Mouse (Mus musculus) retina, embryonic 14.5 days (tissue): ENCODE measurements around the gene P3h1.

Experiments
- DNase-seq: peaks from one replicate; pipeline ENCODE4 v3.0.0-alpha.2; 2015; ENCODE audit warnings: low spot score

P3h1 gene

DNA sequence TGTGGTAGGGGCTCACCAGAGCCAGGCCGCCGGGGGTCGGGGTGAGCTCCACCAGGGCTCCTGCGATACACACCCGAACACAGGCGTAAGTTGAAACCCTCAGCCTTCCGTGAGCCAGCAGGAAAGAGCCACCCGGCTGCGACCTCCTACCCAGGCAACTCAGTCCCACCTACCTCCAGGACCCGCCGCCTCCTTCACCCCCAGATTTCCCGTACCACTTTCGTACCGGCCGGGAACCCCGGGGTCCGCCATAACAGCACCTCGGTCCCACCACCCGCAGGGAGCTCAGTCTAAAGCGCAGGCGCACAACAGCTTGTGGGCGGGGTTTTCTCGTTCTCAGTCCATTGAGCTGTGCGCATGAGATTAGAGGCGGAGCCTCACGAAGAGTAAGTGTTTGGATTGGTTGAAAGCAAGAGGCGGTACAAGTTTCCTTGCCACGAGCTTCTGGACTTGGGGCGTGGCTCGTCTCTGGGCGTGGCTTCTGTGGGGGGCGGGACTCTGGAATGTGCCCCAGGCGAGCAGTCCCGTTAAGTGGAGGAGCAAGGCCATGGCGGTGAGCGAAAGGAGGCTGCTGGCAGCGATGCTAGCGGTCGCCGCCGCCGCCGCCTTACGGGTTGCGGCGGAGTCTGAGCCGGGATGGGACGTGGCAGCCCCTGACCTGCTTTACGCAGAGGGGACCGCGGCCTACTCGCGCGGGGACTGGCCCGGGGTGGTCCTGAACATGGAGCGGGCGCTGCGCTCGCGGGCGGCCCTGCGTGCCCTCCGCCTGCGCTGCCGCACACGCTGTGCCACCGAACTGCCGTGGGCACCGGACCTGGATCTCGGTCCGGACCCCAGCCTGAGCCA lies at the start of gene P3h1, which contains the start of gene AU022252:
P3h1 (plus strand) TSS at position 506 of the 846 bp plus-strand sequence.
AU022252 (minus strand) TSS at position 303 of the 846 bp plus-strand sequence.
- peak; percentile 100 for DNase-seq

DNA sequence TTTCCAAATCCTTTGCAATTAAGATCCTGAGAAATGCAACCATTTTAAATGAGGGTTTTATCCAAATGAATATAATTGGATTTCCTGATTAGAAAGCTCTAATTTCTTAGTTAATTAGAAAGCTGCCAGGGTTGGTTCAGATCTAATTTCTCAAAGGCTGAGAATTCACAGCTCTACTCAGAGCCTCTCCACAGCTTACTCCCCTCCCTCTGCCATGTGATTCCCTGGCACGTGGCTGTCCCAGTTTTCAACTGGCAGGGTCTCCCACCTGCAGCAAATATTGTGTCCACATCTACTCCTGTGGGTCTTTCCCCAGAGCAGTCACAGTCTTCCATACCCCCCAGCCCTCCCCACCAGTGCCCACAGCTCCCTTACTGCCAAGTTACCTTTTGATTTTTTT lies 49.2 kb upstream of the P3h1 start:
- DNase-seq = no peak

DNA sequence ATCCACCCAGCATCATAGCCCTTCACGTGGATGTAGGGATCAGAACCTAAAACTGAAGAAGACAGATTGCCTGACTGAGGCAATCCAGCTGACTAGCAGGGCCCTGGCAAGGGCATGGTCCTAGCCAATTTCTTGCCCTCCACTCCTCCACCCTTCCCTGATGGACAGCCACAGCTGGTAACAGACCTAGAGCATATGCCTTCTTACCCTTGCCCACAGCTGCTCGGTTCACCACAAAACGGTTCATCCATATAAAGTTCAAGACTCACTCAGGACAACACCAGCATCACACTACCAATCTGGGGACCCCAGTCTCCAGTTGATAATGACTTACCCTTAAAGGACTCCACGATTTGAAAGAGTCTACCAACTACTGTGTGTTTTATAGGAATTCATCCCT lies 46.9 kb upstream of the P3h1 start:
- no peak for DNase-seq

DNA sequence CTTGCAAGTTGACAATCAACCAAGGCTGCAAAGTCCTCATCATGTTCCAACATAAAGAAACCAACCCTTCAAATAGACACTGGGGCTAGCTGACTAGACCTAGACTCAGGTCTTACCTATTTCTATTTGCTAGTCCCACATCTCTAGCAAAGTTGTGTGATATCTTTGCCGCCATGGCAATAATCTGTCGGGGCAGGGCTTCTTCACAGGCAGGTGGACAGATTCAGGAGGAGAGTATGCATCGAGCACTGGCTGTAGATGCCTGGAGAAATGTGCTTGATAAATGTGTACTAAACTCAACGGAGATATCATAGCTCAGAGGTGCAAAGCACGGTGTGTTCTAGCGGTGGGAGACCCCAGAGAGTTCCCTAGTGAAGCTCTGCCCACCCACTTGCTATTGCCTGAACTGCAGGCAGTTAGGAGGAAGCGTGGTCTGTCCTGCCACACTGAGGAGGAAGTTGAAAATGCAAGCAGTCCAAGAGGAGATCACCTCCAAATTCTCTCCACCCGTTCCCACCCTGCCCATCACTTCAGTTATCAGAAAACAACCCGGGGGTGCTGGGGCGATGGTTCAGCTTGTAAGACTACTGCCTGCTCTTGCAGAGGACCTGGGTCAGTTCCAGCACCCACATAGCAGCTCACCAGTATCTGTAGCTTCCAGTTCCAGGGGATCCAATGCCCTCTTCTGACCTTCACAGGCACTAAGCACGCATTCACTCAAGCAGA lies 44.5 kb upstream of the P3h1 start:
- peak; percentile 9 for DNase-seq

DNA sequence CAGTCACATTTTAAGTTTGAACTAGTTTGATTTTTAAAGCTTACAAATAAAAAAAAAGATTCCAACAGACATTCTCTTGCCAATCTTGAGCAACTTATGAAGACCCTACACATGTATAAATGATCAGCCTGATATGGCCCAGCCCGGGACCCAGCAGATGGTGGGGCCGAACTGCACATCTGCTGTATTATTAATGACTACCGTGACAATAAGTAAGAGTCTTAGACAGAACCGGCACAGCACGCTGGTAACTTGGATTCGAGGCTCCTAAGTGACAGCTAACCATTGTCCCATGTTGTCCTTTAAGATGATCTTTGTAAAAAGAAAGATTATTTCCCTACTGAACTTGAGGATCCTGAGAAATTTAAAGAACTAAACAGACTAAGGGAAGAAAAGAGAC lies 43.3 kb upstream of the P3h1 start:
- DNase-seq = peak; percentile 21

DNA sequence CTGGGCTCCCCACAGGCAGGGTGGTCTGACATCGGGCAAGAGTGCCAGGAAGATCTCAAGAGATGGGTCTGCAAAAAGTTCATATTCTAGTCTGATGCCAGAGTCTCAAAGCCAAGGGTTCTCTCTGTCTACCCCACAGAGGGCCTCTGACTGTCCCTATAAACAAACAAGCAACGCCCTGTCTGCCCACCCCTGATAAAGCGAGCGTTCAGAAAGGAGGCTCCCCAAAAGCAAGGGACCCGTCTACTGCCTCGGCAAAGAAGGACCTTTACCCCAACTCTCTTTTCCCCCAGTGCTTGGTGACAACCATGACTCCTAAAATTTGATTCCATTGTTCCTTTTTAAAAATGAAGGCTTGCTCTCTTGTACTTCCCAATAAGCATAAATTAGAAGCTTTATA lies 42.9 kb upstream of the P3h1 start, which contains the start of gene Ermap:
Ermap (minus strand) TSS at position 148 of the 400 bp plus-strand sequence.
- no peak for DNase-seq

DNA sequence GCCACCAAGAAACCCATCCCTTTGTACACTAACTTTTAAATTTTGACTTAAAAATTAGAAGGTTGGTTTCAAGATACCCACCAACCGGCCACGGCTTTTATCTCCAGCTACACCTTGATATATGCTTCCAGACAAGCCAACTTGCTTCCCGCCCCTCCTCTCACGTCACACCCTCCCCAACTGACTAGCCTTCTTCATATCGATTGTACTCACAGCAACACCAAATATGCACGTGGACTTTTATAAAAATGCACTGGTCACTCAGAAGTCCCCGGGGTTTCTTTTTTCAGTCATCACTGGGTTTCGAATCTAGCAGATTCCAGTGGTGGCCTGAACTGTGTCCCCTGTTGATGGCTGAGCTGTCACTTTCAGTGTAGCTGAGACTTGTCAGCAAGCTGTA lies 42.1 kb upstream of the P3h1 start:
- DNase-seq = no peak

DNA sequence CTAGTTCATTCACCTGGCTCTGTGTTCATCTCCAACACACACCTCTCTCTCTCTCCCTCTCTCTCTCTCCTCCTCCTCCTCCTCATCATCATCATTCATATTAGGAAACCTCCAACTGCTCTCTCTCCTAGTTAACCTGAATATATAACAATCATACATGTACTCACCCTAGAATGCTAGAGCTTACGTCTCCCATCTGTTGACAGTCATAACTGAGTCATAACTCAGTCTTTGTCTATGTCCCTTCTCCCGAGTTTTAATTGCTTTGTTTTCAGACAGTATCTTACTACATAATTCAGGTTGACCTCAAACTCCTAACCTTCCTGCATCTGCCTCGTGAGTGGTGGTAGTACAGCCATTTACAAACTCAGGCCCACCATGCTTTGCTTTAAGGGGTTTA lies 41.4 kb upstream of the P3h1 start:
- no peak for DNase-seq

DNA sequence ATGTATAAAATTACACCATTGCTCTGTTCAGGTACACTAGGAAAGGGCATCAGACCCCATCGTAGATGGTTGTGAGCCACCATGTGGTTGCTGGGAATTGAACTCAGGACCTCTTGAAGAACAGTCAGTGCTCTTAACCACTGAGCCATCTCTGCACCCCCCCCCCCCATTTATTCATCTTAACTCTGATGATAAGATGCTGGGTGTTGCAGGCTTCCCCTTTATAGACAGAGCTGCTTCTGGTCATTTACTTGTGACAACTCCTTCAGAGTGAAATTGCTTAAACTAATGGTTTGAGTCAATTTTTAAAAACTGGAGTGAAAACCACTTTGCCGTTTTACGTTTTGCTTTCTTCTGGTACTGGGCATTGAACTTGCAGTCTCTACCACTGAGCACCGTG lies 40.0 kb upstream of the P3h1 start:
- DNase-seq = no peak

DNA sequence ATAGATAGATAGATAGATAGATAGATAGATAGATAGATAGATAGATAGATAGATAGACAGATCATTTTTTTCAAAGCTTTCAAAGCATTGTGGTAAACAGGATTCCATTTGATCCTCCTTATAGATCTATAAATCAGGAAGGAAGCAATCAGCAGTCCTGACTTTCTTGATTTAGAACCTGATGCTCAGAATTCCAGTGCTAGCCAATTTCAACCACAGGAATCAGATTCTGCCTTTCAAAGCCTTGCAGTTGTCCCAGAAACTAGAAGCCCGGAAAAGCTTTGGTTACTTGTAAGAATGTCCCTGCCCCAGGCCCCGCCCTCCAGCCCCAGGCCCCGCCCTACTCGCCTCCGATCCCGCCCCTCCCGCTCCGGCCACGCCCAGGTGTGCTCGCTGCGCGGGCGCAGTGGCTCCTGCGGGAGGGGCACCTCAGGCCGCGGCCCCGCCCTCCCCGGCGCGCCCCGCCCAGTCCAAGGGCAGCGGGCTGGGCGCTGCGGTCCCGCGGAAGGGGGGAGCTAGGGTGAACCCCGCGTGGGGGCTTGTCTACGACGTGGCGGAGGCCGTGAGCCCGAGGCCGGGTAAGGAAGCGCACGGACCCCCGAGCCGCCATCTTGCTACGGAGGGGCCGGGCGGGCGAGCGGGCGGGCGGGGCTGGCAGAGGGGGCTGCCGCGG lies 37.7 kb upstream of the P3h1 start, which contains the start of gene Svbp:
Svbp (plus strand) TSS at position 398 of the 673 bp plus-strand sequence.
- DNase-seq = peak; percentile 90

DNA sequence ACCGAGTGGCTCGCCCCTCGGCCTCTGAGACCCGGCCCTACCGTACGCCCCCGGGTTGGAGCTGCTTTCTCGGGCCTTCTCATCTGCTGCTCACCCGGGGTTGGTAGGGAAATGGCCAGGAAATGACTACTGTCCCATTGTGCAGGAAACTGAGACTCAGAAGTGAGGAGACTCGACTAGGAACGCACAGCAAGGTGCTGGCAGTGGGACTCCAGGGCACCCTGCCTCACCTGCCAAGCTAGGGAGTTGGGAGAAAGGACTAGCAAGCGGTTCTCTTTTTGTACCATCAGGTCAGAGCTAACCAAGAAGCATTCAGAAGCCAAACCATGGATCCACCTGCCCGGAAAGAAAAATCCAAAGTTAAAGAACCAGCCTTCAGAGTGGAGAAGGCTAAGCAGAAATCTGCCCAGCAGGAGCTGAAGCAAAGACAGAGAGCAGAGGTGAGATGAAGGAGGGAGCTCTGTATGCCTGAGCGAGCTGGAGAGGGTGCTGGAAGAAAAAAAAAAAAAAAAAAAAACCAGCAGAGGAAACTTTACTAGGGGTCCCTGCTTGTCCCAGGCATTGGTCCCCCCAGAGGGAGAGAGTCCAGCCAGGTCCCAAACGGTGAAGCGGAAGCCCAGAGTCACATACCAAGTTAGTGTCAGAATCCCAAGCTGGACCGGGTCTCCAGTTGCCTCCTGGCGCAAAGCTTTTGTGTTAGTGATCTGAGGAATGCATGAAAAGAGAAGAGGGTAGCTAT lies 37.0 kb upstream of the P3h1 start:
- DNase-seq = no peak

DNA sequence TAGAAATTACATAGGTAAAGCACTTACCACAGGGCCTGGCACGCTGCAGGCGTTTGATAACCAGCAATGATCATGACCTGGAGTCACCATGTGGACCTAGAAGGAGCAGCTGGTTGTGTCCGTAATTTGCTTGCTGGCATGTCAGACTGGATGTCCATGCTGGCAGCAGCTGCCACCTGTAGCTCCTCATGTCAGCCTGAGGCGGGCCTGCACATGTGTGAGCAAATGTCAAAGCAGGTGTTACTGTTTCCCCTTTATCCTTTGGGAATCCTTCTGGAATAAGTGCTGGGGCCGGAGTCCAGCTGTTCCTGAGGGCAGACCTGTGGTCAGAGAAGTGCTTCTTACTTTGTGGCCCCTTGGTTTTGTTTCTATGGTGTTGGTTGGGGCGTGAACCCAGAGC lies 34.6 kb upstream of the P3h1 start:
- DNase-seq = no peak

DNA sequence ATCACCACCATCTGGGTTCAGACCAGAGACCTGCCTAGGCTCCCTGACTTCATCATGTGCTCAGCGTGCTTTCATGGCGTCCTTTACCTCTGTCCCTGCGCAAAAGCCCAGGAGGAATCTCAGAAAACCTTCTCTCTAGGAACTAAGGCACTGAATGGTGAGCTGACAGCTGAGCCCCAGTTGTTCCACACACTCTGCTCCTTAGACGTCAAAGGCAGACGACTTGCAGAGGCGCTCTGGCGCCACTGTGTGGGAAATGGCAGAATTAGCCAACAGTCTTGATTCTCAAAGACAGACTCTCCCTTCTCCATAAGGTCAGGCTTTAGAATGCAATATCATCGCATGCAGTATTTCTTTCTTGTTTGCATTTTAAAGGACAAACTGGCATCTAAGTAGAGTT lies 28.0 kb upstream of the P3h1 start:
- DNase-seq = peak; percentile 80

DNA sequence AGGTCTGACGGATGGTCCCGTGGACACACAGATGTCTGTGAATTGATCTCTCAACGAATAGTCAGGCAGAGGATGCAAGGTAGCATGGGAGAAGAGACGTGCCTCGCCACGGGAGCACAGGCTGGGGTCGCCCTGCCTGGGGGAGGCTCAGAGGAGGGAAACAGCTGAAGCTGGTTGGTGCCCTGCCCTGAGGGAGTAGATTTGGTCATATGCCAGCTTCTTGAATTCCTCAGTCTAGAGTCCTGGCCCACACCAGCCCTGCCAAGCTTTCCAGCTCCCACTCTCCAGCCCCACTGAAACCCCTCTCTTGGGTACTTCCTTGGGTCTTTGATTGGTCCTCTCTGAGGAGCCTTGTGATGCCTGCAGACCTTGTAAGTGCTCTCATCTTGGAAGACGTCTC lies 16.0 kb upstream of the P3h1 start:
- no peak for DNase-seq

DNA sequence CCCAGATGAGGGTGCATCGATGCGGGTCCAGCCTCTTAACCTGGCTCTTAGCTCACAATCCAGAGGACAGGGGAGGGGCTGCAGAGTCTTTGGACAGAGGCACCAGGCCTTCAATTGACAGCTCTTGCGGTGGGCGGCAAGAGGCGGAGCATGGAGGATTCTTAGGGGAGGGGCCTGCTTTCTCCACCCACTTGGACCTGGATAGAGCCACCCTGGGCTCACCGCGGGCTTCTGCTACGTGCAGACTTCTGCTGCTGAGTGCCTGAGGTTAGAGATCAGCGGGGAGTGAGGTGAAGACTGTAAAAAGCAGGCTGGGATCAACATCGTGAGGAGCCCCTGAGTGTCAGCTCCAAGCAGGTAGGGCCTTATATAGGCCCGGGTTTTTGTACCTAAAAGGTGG lies 14.5 kb upstream of the P3h1 start, which contains the start of gene Tmem269:
Tmem269 (minus strand) TSS at position 49 of the 400 bp plus-strand sequence.
- peak; percentile 19 for DNase-seq

DNA sequence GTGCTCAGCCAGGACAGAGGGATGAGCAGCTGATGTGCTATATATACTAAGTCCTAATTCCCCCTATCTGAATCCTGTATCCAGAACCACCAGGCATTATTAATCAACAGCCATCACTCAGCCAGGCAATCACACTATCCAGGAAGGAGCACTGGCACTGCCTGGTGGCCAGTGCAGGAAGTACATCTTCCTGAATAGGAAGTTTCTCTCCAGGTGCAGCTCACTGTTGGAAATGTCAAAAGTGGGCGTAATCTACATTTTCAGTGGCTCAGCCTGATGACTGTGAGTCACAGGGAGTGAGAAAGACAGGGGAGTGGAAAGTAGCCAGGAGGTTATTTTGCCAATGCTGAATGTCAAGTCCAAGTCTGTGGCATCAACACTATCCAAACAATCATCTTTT lies 9.0 kb upstream of the P3h1 start:
- peak; percentile 77 for DNase-seq

DNA sequence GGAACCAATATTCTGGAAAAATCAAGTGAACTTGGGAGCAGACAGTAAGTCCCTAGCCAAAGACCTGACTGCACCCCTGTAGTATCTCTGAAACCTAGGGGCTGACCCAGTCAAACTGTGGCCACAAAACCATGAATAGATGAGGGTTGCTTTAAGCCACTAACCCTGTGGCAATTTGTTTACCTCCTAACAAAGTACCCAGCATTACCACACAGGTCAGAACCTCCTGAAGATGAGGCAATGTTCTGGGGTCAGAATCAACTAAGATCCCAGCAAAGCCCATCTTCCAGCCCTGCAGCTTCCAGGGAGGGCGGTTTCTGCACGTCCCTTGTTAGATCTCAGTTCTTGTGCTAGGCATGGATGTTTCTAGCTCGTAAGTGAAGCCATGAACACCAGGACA lies 8.2 kb upstream of the P3h1 start:
- no peak for DNase-seq

DNA sequence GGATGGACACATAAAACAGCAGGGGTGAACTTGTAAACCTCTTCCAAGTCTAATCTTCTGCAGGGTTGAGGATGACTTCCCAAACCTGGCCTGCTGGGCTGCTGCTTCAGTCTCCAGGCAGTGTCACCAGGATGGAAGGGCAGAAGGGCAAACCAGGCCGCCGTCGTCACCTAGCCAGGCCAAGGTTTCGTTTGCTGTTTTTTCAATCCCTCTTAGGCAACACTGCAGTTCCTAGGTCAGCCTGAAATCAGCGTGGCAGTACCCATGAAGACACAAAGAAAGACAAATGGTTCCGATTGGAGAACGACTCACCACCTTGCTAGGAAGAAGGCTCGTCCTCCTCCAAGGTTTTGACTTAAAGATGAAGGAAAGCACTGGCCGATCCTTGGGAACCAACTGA lies 7.0 kb upstream of the P3h1 start:
- DNase-seq = no peak

DNA sequence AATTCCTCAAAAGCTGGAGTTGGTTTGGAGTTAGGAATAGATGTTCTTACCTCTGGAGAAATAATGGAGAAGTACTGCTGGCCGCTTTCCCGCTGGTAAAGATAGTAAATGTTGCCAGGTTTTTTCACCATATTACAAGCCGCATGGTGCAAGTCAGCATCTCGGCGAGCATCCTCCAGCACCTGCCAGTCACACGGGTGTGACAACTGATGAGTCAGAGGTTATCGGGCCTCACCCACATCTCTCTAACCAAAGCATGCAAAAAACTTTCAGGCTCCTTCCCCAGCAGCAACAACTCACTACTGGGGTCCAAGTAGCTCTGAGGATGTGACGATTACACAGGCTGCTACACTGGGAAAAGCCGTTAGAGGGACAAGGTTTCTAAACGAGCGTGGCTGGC lies 6.0 kb upstream of the P3h1 start:
- DNase-seq = no peak

DNA sequence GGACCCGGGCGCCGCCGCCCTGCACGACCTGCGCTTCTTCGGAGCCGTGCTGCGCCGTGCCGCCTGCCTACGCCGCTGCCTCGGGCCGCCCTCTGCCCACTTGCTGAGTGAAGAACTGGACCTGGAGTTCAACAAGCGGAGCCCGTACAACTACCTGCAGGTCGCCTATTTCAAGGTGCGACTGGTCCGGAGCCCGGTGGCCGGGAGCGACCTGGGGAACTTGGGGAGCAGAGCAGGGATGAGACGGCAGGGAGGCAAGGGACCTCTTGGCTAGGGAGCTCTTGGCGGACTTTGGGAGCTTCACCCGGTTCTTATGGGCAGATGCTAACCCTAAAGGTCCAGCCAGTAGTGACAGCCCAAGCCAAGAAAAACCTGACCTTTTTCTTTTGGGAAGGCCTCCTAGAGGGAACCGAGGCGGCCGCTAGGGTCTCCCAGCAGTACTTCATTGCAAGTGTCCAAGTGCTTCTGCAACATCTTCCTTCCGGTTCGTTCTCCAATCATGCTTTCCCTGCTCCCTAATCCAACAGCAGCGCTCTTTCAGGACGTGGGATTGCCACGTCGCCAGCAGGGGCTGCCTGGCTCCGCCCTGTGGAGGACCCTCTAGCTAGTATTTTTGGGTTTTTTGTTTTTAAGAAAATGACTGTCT lies 664 bp downstream of the P3h1 start:
- DNase-seq = peak; percentile 72

DNA sequence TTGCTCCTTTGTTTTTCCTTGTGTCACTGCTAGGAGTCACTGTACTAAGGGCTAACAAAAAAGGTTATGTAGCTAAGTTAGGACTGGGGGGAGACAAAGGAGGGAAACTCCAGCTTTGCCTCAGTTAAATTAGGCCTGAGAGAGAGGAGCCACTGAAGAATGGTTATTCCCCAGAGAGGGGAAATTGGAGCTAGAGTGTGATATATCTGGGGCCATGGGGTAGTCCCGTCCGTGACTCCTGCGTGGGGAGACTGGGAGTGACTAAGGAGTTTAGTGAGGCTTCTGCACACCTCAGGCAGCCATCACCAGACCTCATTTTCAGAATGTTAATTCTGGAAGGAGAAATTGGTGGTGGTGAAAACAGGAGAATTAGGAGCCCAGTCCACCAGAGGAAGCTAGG lies 1.6 kb downstream of the P3h1 start:
- no peak for DNase-seq
